8 mouse cellular contexts compared by ENCODE assay signal in the genomic region with DNA sequence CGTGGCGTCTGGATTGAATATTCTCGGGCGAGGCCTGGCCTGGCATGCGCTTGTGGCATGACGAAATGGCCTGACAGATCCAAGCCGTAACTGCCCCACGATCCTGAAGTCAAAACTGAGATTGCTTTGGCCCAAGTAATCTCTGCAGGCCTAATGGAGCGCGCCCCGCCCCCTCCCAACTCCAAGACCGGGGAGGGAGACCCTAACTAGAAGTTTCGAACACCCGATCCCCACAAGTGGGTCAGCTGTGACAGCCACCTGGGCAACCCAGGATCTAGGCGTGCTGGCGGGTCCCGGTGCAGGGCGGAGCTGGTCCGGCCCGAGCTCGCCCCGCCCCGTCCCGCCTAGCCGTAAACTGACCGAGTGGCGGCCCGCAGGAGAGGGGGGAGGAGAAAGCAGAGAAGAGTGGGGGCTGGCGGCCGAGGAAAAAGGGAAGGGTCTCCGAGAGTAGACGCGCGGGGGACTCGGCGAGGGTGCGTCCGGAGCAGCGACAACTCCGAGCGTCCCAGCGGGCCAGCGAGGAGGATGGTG. TPM values are rescaled to one million over a fixed set of nuclear protein-coding genes. Genes with fewer than 3 reads are reported as not detected.
DNase-seq lines count a peak whose midpoint lies in the region; ATAC-seq and TF ChIP-seq lines count a peak whose summit lies in the region.

A gene (plus strand): TSS at position 365 of the 531 bp plus-strand sequence.

- peak within 1 kb of the TSS; percentile 74 for H3K9ac ChIP-seq in hindbrain, embryonic 12.5 days
- H3K9ac ChIP-seq in lung, postnatal 0 days (replicated peaks; ENCODE audit: low read depth): peak within 1 kb of the TSS; percentile 74

- ATAC-seq in hindbrain, embryonic 12.5 days (ENCODE audit: low FRiP score): peak; percentile 70
- peak; percentile 88 for ATAC-seq in lung, postnatal 0 days
- ATAC-seq in inflammation-experienced regulatory T-cells, adult 6 months: no peak

- H3K4me3 ChIP-seq in hindbrain, embryonic 12.5 days: peak within 1 kb of the TSS; percentile 73
- H3K4me3 ChIP-seq in lung, postnatal 0 days (ENCODE audit: low read depth, low read length): peak within 1 kb of the TSS; percentile 80

- H3K4me1 ChIP-seq in hindbrain, embryonic 12.5 days: peaks cover 31% of the 10 kb centered on the region
- H3K4me1 ChIP-seq in lung, postnatal 0 days (ENCODE audit: insufficient read depth, low read depth, low read length): peaks cover 13% of the 10 kb centered on the region; the same call in 1 of the 2 replicates

- peaks cover 45% of the 10 kb centered on the region for H3K27me3 ChIP-seq in hindbrain, embryonic 12.5 days
- no peaks in the 10 kb centered on the region for H3K27me3 ChIP-seq in lung, postnatal 0 days (replicated peaks; ENCODE audit: insufficient read depth, low read length)

- under 1% methylated on average over 25 of the region's 43 CpGs for WGBS in hindbrain, embryonic 12.5 days
- 0% methylated on average over 36 of the region's 43 CpGs for WGBS in lung, postnatal 0 days

- no peaks in the 10 kb centered on the region for H3K9me3 ChIP-seq in hindbrain, embryonic 12.5 days (replicated peaks)
- H3K9me3 ChIP-seq in lung, postnatal 0 days (ENCODE audit: low read length): no peaks in the 10 kb centered on the region

- no peak for TF ChIP-seq CTCF in lung, postnatal 0 days (IDR thresholded peaks at IDR 0.05)

- no peak for TF ChIP-seq EP300 in lung, postnatal 0 days (IDR thresholded peaks at IDR 0.05)

- peak within 1 kb of the TSS; percentile 57; the same call in 1 of the 2 replicates for H3K27ac ChIP-seq in hindbrain, embryonic 12.5 days
- peak within 1 kb of the TSS; percentile 71 for H3K27ac ChIP-seq in lung, postnatal 0 days (ENCODE audit: low read length)

- peak within 1 kb of the TSS; percentile 99 for H3K4me2 ChIP-seq in hindbrain, embryonic 12.5 days (replicated peaks)
- H3K4me2 ChIP-seq in lung, postnatal 0 days (replicated peaks; ENCODE audit: low read depth, low read length): peak within 1 kb of the TSS; percentile 98

- peak; percentile 83 to 88 for DNase-seq in adrenal gland, adult 18-20 months (ENCODE audit: low spot score in 2 of 2)
- peak; percentile 82 for DNase-seq in cerebellum, adult 9-10 months
- peak; percentile 83 for DNase-seq in gastrocnemius, adult 18-20 months (ENCODE audit: low spot score)
- DNase-seq in layer of hippocampus, postnatal 14 days (ENCODE audit: low spot score in 2 of 2): peak in 1 of 2 experiments; percentile 25
- peak; percentile 86 for DNase-seq in lung, postnatal 0 days (ENCODE audit: low spot score)
- DNase-seq in ovary, postnatal 36 days (ENCODE audit: low spot score): peak; percentile 81

- H3K36me3 ChIP-seq in hindbrain, embryonic 12.5 days: no peaks in the 10 kb centered on the region
- H3K36me3 ChIP-seq in lung, postnatal 0 days (ENCODE audit: insufficient read depth, low read length): no peaks in the 10 kb centered on the region

RNA-seq across cellular contexts. Expression of the gene that starts here (rescaled TPM):
- total RNA-seq in adrenal gland, adult 18-20 months (2021): 100 to 1,000 TPM; 146 to 187 TPM
- total RNA-seq in gastrocnemius, adult 18-20 months (2021): 100 to 1,000 TPM in 1 of 2 experiments, 10 to 100 TPM in 1; 94.8 to 115 TPM
- 48.3 and 48.9 TPM in 2 replicates for polyA plus RNA-seq in hindbrain, embryonic 12.5 days (2016; fragmentation: Nextera tagmentation; extraction: Ambion mirVana)
- total RNA-seq in layer of hippocampus, postnatal 14 days (2021): 10 to 100 TPM; 35.0 to 36.5 TPM
- 34.5 and 39.4 TPM in 2 replicates for polyA plus RNA-seq in lung, postnatal 0 days (2015; fragmentation: Nextera tagmentation; extraction: Ambion mirVana)
- 1 to 10 TPM; 1.3 to 2.8 (median 1.7) TPM for polyA plus RNA-seq in inflammation-experienced regulatory T-cells, adult 6 months (2017; shearing (Covaris generic))
